ENCODE assay signal across 1 mouse cellular context in the genomic region with DNA sequence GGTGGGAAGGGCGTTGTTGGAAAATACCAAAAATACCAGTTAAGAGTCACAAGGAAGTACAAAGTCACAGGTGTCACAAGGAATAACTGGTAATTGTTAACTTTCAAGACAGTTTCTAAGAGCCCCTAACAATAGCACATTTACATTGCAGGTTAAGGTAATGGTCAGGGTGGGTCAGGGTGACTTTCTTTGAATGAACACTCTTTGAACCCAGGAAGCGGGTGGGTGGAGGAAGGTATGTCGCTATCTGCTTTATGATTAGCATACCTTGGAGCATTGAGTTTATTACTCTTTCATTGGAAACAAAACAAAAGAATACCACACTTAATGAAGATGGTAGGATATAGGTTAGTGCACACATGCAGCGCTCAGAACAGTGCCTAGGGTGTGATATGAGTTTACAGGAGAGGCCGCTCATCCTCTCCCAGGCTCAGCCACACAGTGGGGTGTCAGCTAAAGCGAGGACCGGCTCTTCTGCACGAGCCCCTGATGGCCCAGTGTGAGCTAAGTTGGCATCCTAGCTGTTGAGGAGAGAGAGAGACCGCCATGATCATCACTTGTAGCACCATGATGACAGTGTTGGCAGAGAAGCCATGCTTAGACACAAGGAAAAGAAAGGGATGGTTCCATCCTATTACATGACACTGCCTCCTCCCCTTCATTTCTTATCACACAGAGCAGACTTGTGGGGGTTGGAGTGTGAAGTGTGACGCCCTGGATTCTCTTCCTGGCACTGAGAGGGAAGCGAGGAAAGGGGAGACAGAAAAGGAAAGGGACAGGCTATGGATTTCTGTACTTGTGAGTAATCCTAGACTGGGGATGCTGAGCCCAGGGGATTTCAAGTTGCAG.
TF ChIP-seq lines count a peak whose summit lies in the region.

No protein-coding gene starts in this region.

TF ChIP-seq in MEL, 35 proteins besides CTCF, POLR2A, EP300 and RAD21:
- TF ChIP-seq ZC3H11A (IDR thresholded peaks at IDR 0.05; ENCODE audit: low read depth, low read length) (no peak), JUND (IDR thresholded peaks at IDR 0.05; ENCODE audit: low read depth, low read length) (no peak), ELF1 (IDR thresholded peaks at IDR 0.05; ENCODE audit: low read depth, low read length) (no peak), ZKSCAN1 (IDR thresholded peaks at IDR 0.05; ENCODE audit: low read depth, low read length) (no peak), ETS1 (IDR thresholded peaks at IDR 0.05; ENCODE audit: low read depth, low read length) (peak; percentile 57), TCF12 (IDR thresholded peaks at IDR 0.05; ENCODE audit: low read depth, low read length) (peak; percentile 87), USF2 (IDR thresholded peaks at IDR 0.05; ENCODE audit: borderline replicate concordance in 1 of 2, insufficient read depth in 1 of 2, low read depth in 1 of 2, low read length in 2 of 2) (no peak), BHLHE40 (IDR thresholded peaks at IDR 0.05; ENCODE audit: borderline replicate concordance, low read depth, low read length) (peak; percentile 67; the same call in 1 of the 2 replicates), POLR2AphosphoS2 (IDR thresholded peaks at IDR 0.05; ENCODE audit: low read length) (no peak), MYC (IDR thresholded peaks at IDR 0.05; ENCODE audit: low read depth, low read length) (no peak), HCFC1 (IDR thresholded peaks at IDR 0.05; ENCODE audit: low read depth, low read length) (peak; percentile 18; the same call in 1 of the 2 replicates), USF1 (IDR thresholded peaks at IDR 0.05; ENCODE audit: low read depth, low read length) (no peak), ZNF384 (IDR thresholded peaks at IDR 0.05; ENCODE audit: low read depth, low read length) (no peak), MEF2A (IDR thresholded peaks at IDR 0.05; ENCODE audit: extremely low read depth, insufficient replicate concordance, low read depth, low read length, poor library complexity, severe bottlenecking) (no peak), MXI1 (IDR thresholded peaks at IDR 0.05; ENCODE audit: low read depth, low read length) (peak; percentile 61), CHD1 (IDR thresholded peaks at IDR 0.05; ENCODE audit: low read depth, low read length) (no peak), GATA1 (IDR thresholded peaks at IDR 0.05; ENCODE audit: low read depth, low read length) (peak; percentile 77), KAT2A (conservative IDR thresholded peaks at IDR 0.05; ENCODE audit: low read depth, low read length) (no peak), RCOR1 (IDR thresholded peaks at IDR 0.05; ENCODE audit: low read depth, low read length) (peak; percentile 38; the same call in 1 of the 2 replicates), POLR2AphosphoS5 (IDR thresholded peaks at IDR 0.05; ENCODE audit: borderline replicate concordance, low read depth, low read length) (no peak), MAFK (IDR thresholded peaks at IDR 0.05; ENCODE audit: borderline replicate concordance, low read depth, low read length) (no peak), NELFE (IDR thresholded peaks at IDR 0.05; ENCODE audit: low read depth, low read length) (no peak), SMC3 (IDR thresholded peaks at IDR 0.05; ENCODE audit: low read depth, low read length) (no peak), CHD2 (IDR thresholded peaks at IDR 0.05; ENCODE audit: low read length) (no peak), E2F4 (IDR thresholded peaks at IDR 0.05; ENCODE audit: borderline replicate concordance, low read depth, low read length) (no peak), MAZ (IDR thresholded peaks at IDR 0.05; ENCODE audit: low read depth, low read length) (no peak), TBP (IDR thresholded peaks at IDR 0.05; ENCODE audit: low read depth, low read length) (no peak), SIN3A (IDR thresholded peaks at IDR 0.05; ENCODE audit: low read length) (peak; percentile 23; the same call in 1 of the 2 replicates), UBTF (IDR thresholded peaks at IDR 0.05; ENCODE audit: borderline replicate concordance, insufficient read depth, low read depth, low read length) (no peak), MAX (IDR thresholded peaks at IDR 0.05; ENCODE audit: low read length) (peak; percentile 67), ZMIZ1 (IDR thresholded peaks at IDR 0.05; ENCODE audit: low read depth, low read length) (no peak), GABPA (IDR thresholded peaks at IDR 0.05; ENCODE audit: low read depth, low read length) (no peak), TAL1 (IDR thresholded peaks at IDR 0.05; ENCODE audit: low read length) (peak; percentile 93), MYB (IDR thresholded peaks at IDR 0.05; ENCODE audit: low read depth, low read length) (no peak), NRF1 (IDR thresholded peaks at IDR 0.05; ENCODE audit: insufficient read depth, low read depth, low read length, poor library complexity, severe bottlenecking) (no peak)
